Mouse (Mus musculus) liver, embryonic 11.5 days (tissue): ENCODE data around the gene Tgfbi. TPM values are rescaled to one million over a fixed set of nuclear protein-coding genes. Genes with fewer than 3 reads are reported as not detected.

Experiments
- ATAC-seq: fragments of 200-750 bp; cut with Nextera tagmentation; replicated peaks from 2 replicates; pipeline ENCODE4 v1.8.0; 2017; ENCODE audit warnings: moderate number of reproducible peaks, mild to moderate bottlenecking, moderate TSS enrichment, moderate library complexity; ENCODE audit not compliant: low FRiP score
- DNase-seq: peaks from one replicate; pipeline ENCODE4 v3.0.0-alpha.2; 2017; ENCODE audit warnings: low spot score
- H3K27ac ChIP-seq: fragments of 300-500 bp; sonication (generic); 2 replicates; pipeline ENCODE4 v1.5.1; 2014; ENCODE audit warnings: mild to moderate bottlenecking, low read depth, low read length, control low read depth
- H3K27me3 ChIP-seq: fragments of 300-500 bp; sonication (generic); replicated peaks from 2 replicates; pipeline ENCODE4 v1.6.1; 2014; ENCODE audit warnings: low read length, mixed read lengths; ENCODE audit not compliant: control insufficient read depth, insufficient read depth
- H3K36me3 ChIP-seq: fragments of 300-500 bp; sonication (generic); 2 replicates; pipeline ENCODE4 v1.6.1; 2014; ENCODE audit warnings: mild to moderate bottlenecking, low read length, moderate library complexity, mixed read lengths; ENCODE audit not compliant: control insufficient read depth, insufficient read depth
- H3K4me1 ChIP-seq: fragments of 300-500 bp; sonication (generic); replicated peaks from 2 replicates; pipeline ENCODE4 v1.6.1; 2014; ENCODE audit warnings: low read length, mixed read lengths; ENCODE audit not compliant: control insufficient read depth, insufficient read depth
- H3K4me2 ChIP-seq: fragments of 300-500 bp; sonication (generic); 2 replicates; pipeline ENCODE4 v1.6.1; 2014; ENCODE audit warnings: mild to moderate bottlenecking, control low read depth, moderate library complexity
- H3K4me3 ChIP-seq: fragments of 300-500 bp; sonication (generic); 2 replicates; pipeline ENCODE4 v1.5.1; 2014; ENCODE audit warnings: low read depth, low read length, control low read depth
- H3K9ac ChIP-seq: fragments of 300-500 bp; sonication (generic); 2 replicates; pipeline ENCODE4 v1.6.1; 2014; ENCODE audit warnings: low read depth, low read length, control low read depth
- H3K9me3 ChIP-seq: fragments of 300-500 bp; sonication (generic); 2 replicates; pipeline ENCODE4 v1.6.1; 2016; ENCODE audit warnings: low read length, inconsistent platforms, mixed read lengths; ENCODE audit not compliant: control insufficient read depth
- WGBS: fragments of 180-500 bp; shearing (Covaris S2); extraction: QIAGEN DNeasy Blood & Tissue Kit; methylation state at CpG from one replicate; pipeline ENCODE4 v1.1.7; 2014; 5-methylcytosine and 5-hydroxymethylcytosine counted together
- polyA plus RNA-seq: library from polyadenylated mRNA; unstranded; fragments of >200 nt; fragmentation: Nextera tagmentation; extraction: Ambion mirVana; gene quantifications from 2 replicates; pipeline ENCODE4 v1.2.1, GENCODE M21; 2014

The Tgfbi gene
- polyA plus RNA-seq, 1 experiment from 2014 or later, result 27.6 TPM

GRCm38 (mm10) chr13:56634139-56634615 is 24.9 kb downstream of the Tgfbi start:
- H3K9me3 ChIP-seq, result no peaks in the 10 kb centered on the region
- no peak overlapping the region for H3K4me2 ChIP-seq
- H3K27me3 ChIP-seq, result no peaks in the 10 kb centered on the region
- 23% methylated on average over 7 of the region's 7 CpGs for WGBS
- no peak for DNase-seq
- no peak for ATAC-seq
- H3K4me3 ChIP-seq, result no peak overlapping the region
- 0 out of 2 replicates have a peak, but pooled peaks cover 3% of the 10 kb centered on the region for H3K4me1 ChIP-seq
- 0 out of 2 replicates have a peak, but pooled peaks cover 2% of the 10 kb centered on the region for H3K36me3 ChIP-seq
- H3K9ac ChIP-seq, result no peak overlapping the region
- H3K27ac ChIP-seq, result peak overlapping the region; percentile 22; the same call in 1 of the 2 replicates

GRCm38 (mm10) chr13:56634920-56635319 is 25.6 kb downstream of the Tgfbi start:
- Histone ChIP-seq H3K27ac (peak overlapping the region; percentile 22; the same call in 1 of the 2 replicates), H3K27me3 (no peaks in the 10 kb centered on the region), H3K36me3 (0 out of 2 replicates have a peak, but pooled peaks cover 2% of the 10 kb centered on the region), H3K4me2 (no peak overlapping the region), H3K4me1 (0 out of 2 replicates have a peak, but pooled peaks cover 3% of the 10 kb centered on the region), H3K9ac (no peak overlapping the region), H3K4me3 (no peak overlapping the region), H3K9me3 (no peaks in the 10 kb centered on the region)
- no peak for ATAC-seq
- WGBS, result 31% methylated on average over 7 of the region's 7 CpGs
- DNase-seq, result no peak

- no peak for ATAC-seq
- H3K4me1 ChIP-seq, result 0 out of 2 replicates have a peak, but pooled peaks cover 3% of the 10 kb centered on the region
- no peaks in the 10 kb centered on the region for H3K27me3 ChIP-seq
- H3K36me3 ChIP-seq, result 0 out of 2 replicates have a peak, but pooled peaks cover 2% of the 10 kb centered on the region
- no peak overlapping the region for H3K27ac ChIP-seq
- no peaks in the 10 kb centered on the region for H3K9me3 ChIP-seq
- DNase-seq, result no peak
- no peak overlapping the region for H3K4me3 ChIP-seq
- no peak overlapping the region for H3K9ac ChIP-seq
- 90% methylated on average over 8 of the region's 8 CpGs for WGBS
- H3K4me2 ChIP-seq, result no peak overlapping the region
Observed at GRCm38 (mm10) chr13:56637027-56637426, 27.7 kb downstream of the Tgfbi start.

GRCm38 (mm10) chr13:56641746-56642145 is 32.4 kb downstream of the Tgfbi start:
- 75% methylated on average over 2 of the region's 2 CpGs for WGBS
- Histone ChIP-seq H3K4me1 (no peaks in the 10 kb centered on the region), H3K4me2 (no peak overlapping the region), H3K27ac (no peak overlapping the region), H3K27me3 (no peaks in the 10 kb centered on the region), H3K36me3 (no peaks in the 10 kb centered on the region), H3K9ac (no peak overlapping the region), H3K9me3 (no peaks in the 10 kb centered on the region), H3K4me3 (no peak overlapping the region)
- ATAC-seq (no peak), DNase-seq (no peak)

- Histone ChIP-seq H3K9ac (no peak overlapping the region), H3K4me2 (no peak overlapping the region), H3K4me1 (peaks cover 7% of the 10 kb centered on the region; the same call in 1 of the 2 replicates), H3K4me3 (no peak overlapping the region), H3K9me3 (no peaks in the 10 kb centered on the region), H3K27ac (no peak overlapping the region), H3K27me3 (no peaks in the 10 kb centered on the region), H3K36me3 (no peaks in the 10 kb centered on the region)
- WGBS, result 71% methylated on average over 3 of the region's 3 CpGs
- ATAC-seq, result no peak
- DNase-seq, result no peak
Observed at GRCm38 (mm10) chr13:56644031-56644430, 34.7 kb downstream of the Tgfbi start.

- no peak overlapping the region for H3K27ac ChIP-seq
- no peak for ATAC-seq
- 77% methylated on average over 6 of the region's 6 CpGs for WGBS
Observed at GRCm38 (mm10) chr13:56645744-56646143, 36.4 kb downstream of the Tgfbi start.

GRCm38 (mm10) chr13:56647597-56648405 is 38.5 kb downstream of the Tgfbi start:
- no peak overlapping the region for H3K9ac ChIP-seq
- ATAC-seq (no peak), DNase-seq (no peak)
- WGBS, result 63% methylated on average over 10 of the region's 10 CpGs
- H3K27ac ChIP-seq, result peak overlapping the region; percentile 58
- H3K36me3 ChIP-seq, result no peaks in the 10 kb centered on the region
- H3K9me3 ChIP-seq, result no peaks in the 10 kb centered on the region
- H3K4me2 ChIP-seq, result no peak overlapping the region
- H3K27me3 ChIP-seq, result no peaks in the 10 kb centered on the region
- H3K4me1 ChIP-seq, result peaks cover 7% of the 10 kb centered on the region; the same call in 1 of the 2 replicates
- H3K4me3 ChIP-seq, result no peak overlapping the region

More at GRCm38 (mm10) chr13:56645744-56646143, 36.4 kb downstream of the Tgfbi start:
- Histone ChIP-seq H3K36me3 (no peaks in the 10 kb centered on the region), H3K27me3 (no peaks in the 10 kb centered on the region), H3K4me2 (no peak overlapping the region), H3K4me3 (no peak overlapping the region), H3K9me3 (no peaks in the 10 kb centered on the region), H3K4me1 (peaks cover 7% of the 10 kb centered on the region; the same call in 1 of the 2 replicates), H3K9ac (no peak overlapping the region)
- DNase-seq, result no peak

- H3K4me2 ChIP-seq, result no peak overlapping the region
Observed at GRCm38 (mm10) chr13:56650020-56650419, 40.7 kb downstream of the Tgfbi start.

More at GRCm38 (mm10) chr13:56650020-56650419, 40.7 kb downstream of the Tgfbi start:
- Histone ChIP-seq H3K4me3 (no peak overlapping the region), H3K4me1 (peaks cover 7% of the 10 kb centered on the region; the same call in 1 of the 2 replicates), H3K9me3 (no peaks in the 10 kb centered on the region), H3K9ac (no peak overlapping the region), H3K27ac (no peak overlapping the region), H3K27me3 (no peaks in the 10 kb centered on the region), H3K36me3 (no peaks in the 10 kb centered on the region)
- no peak for DNase-seq
- no peak for ATAC-seq
- 86% methylated on average over 2 of the region's 2 CpGs for WGBS
